23 mouse cellular contexts compared by ENCODE assay signal in genomic region chr7:27633166-27633565, GRCm38 (mm10). TPM values are rescaled to one million over a fixed set of nuclear protein-coding genes. Genes with fewer than 3 reads are reported as not detected.
DNase-seq lines count a peak whose midpoint lies in the region; ATAC-seq and TF ChIP-seq lines count a peak whose summit lies in the region.
"Had no signal": no experiment of that assay in that cellular context is flagged by ENCODE, and none has a peak within 500 bp of the region (broad histone marks: within the 10 kb centered on the region; RNA-seq: fewer than 3 reads in every experiment).

No protein-coding gene starts in this region.

- no peak for TF ChIP-seq POLR2A in cerebellum, adult 2 months (IDR thresholded peaks at IDR 0.05; ENCODE audit: borderline replicate concordance, insufficient read depth, low read length)

- peaks cover 40% of the 10 kb centered on the region for H3K4me1 ChIP-seq in cerebellum, adult 2 months (ENCODE audit: control insufficient read depth, insufficient read depth, low read length)
- H3K4me1 ChIP-seq: embryonic facial prominence, embryonic 10.5 days; forebrain, embryonic 13.5 days; heart, embryonic 10.5 days; heart, embryonic 15.5 days; hindbrain, embryonic 13.5 days had no signal

- no peak for TF ChIP-seq CTCF in cerebellum, adult 2 months (IDR thresholded peaks at IDR 0.05; ENCODE audit: borderline replicate concordance, insufficient read depth, low read depth, low read length)

- peak; percentile 66 to 77 for DNase-seq in cerebellum, adult 2 months
- peak; percentile 32 for DNase-seq in left cerebral cortex, postnatal 4 days
- DNase-seq in left cerebral cortex, adult 8-10 months (ENCODE audit: low spot score in 2 of 2) = no peak
- peak; percentile 47 to 72 for DNase-seq in cerebellum, postnatal 14 days
- DNase-seq in adrenal gland, adult 8-10 months = no peak
- no peak for DNase-seq in adrenal gland, adult (ENCODE audit: inconsistent age in 2 of 2, low spot score in 1 of 2)
- DNase-seq: adrenal gland, postnatal 10 days; forebrain, postnatal 0 days; gastrocnemius, postnatal 25 days; heart, adult 11 months; heart, postnatal 14 days; kidney, adult 11 months; kidney, adult 9 months had no signal

- WGBS in cerebellum, adult 2 months = 9% methylated on average over 6 of the region's 6 CpGs

- intact Hi-C loops in left cerebral cortex, postnatal 4 days (cut with DNase I) = no loop called here

- no peak overlapping the region for H3K4me3 ChIP-seq in cerebellum, adult 2 months (replicated peaks; ENCODE audit: insufficient read depth, low read depth, low read length)
- H3K4me3 ChIP-seq: embryonic facial prominence, embryonic 10.5 days; forebrain, embryonic 13.5 days; heart, embryonic 10.5 days; heart, embryonic 15.5 days; hindbrain, embryonic 13.5 days had no signal

- no peak for ATAC-seq in cerebellum, adult (ENCODE audit: insufficient number of reproducible peaks, low FRiP score, low TSS enrichment)
- ATAC-seq: forebrain, embryonic 13.5 days; forebrain, postnatal 0 days; hindbrain, postnatal 0 days had no signal

- H3K27ac ChIP-seq in cerebellum, adult 2 months (ENCODE audit: insufficient read depth, low read length) = peak overlapping the region; percentile 58
- H3K27ac ChIP-seq: embryonic facial prominence, embryonic 10.5 days; forebrain, embryonic 13.5 days; heart, embryonic 10.5 days; heart, embryonic 15.5 days; hindbrain, embryonic 13.5 days; hindbrain, postnatal 0 days had no signal

- no peaks in the 10 kb centered on the region for H3K27me3 ChIP-seq in cerebellum, adult 2 months (ENCODE audit: control insufficient read depth, insufficient read depth, low read length)
- H3K27me3 ChIP-seq: CH12.LX; forebrain, embryonic 13.5 days; heart, embryonic 15.5 days; hindbrain, embryonic 13.5 days had no signal

RNA-seq across cellular contexts. Expression of gene Ttc9b, which starts 20.5 kb away (rescaled TPM):
- polyA plus RNA-seq in cerebellum, adult 2 months (2012; rRNA removed) = 62.2 and 67.5 TPM in 2 replicates
- 10 to 100 TPM; 80.0 to 91.0 TPM for total RNA-seq in left cerebral cortex, postnatal 4 days (2021)
- 10 to 100 TPM; 81.9 to 99.6 (median 88.5) TPM for total RNA-seq in left cerebral cortex, adult 8-10 months (2022)
- total RNA-seq in adrenal gland, adult 8-10 months (2022) = not detected
- total RNA-seq: CH12.LX; gastrocnemius, adult 18-20 months; gastrocnemius, postnatal 25 days; heart, postnatal 14 days; hematopoietic stem cell, adult 5-6 weeks had no signal
- polyA plus RNA-seq: heart, embryonic 10.5 days; heart, embryonic 15.5 days had no signal

RNA-seq across cellular contexts. Expression of gene Map3k10, which starts 41.2 kb away (rescaled TPM):
- 96.7 and 99.4 TPM in 2 replicates for polyA plus RNA-seq in cerebellum, adult 2 months (2012; rRNA removed)
- total RNA-seq in left cerebral cortex, postnatal 4 days (2021) = 100 to 1,000 TPM; 162 to 170 TPM
- 100 to 1,000 TPM; 166 to 174 (median 173) TPM for total RNA-seq in left cerebral cortex, adult 8-10 months (2022)
- 10 to 100 TPM; 28.7 to 36.3 (median 34.4) TPM for total RNA-seq in adrenal gland, adult 8-10 months (2022)

RNA-seq across cellular contexts. Expression of gene Akt2, which starts 41.8 kb away (rescaled TPM):
- polyA plus RNA-seq in cerebellum, adult 2 months (2012; rRNA removed) = 106 and 119 TPM in 2 replicates
- total RNA-seq in left cerebral cortex, postnatal 4 days (2021) = 10 to 100 TPM; 68.1 to 72.0 TPM
- 100 to 1,000 TPM in 3 of 4 experiments, 10 to 100 TPM in 1; 98.3 to 115 (median 109) TPM for total RNA-seq in left cerebral cortex, adult 8-10 months (2022)
- total RNA-seq in adrenal gland, adult 8-10 months (2022) = 100 to 1,000 TPM; 162 to 282 (median 233) TPM

RNA-seq across cellular contexts. Expression of gene Zfp607b, which starts 56.0 kb away (rescaled TPM):
- polyA plus RNA-seq in cerebellum, adult 2 months (2012; rRNA removed) = 4.3 and 4.6 TPM in 2 replicates
- 10 to 100 TPM; 10.1 to 11.4 TPM for total RNA-seq in left cerebral cortex, postnatal 4 days (2021)
- 10 to 100 TPM in 2 of 4 experiments, 1 to 10 TPM in 2; 9.7 to 12.2 (median 10.7) TPM for total RNA-seq in left cerebral cortex, adult 8-10 months (2022)
- 1 to 10 TPM; 2.0 to 4.9 (median 2.9) TPM for total RNA-seq in adrenal gland, adult 8-10 months (2022)

Comparison
In these comparisons a context has a peak if more than half of its experiments do, and no peak if none do; other contexts are left out.
1. DNase-seq: peak in cerebellum, adult 2 months (2 of 2), left cerebral cortex, postnatal 4 days (single experiment) and cerebellum, postnatal 14 days (2 of 2); none in left cerebral cortex, adult 8-10 months (0 of 2), adrenal gland, adult 8-10 months (single experiment) and adrenal gland, adult (0 of 2).
2. RNA of gene Ttc9b, which starts 20.5 kb away (total RNA-seq): 81.9 to 99.6 TPM in left cerebral cortex, adult 8-10 months and 80.0 to 91.0 TPM in left cerebral cortex, postnatal 4 days; not detected in adrenal gland, adult 8-10 months; every median in the first group is over 10 times any median in the second.
3. RNA of gene Map3k10, which starts 41.2 kb away (total RNA-seq): 166 to 174 TPM in left cerebral cortex, adult 8-10 months and 162 to 170 TPM in left cerebral cortex, postnatal 4 days; 28.7 to 36.3 TPM in adrenal gland, adult 8-10 months; every median in the first group is over 4 times any median in the second.